17 mouse cellular contexts compared by ENCODE assay signal in genomic region chr19:36828322-36828721, GRCm38 (mm10). TPM values are rescaled to one million over a fixed set of nuclear protein-coding genes. Genes with fewer than 3 reads are reported as not detected.
DNase-seq lines count a peak whose midpoint lies in the region; ATAC-seq and TF ChIP-seq lines count a peak whose summit lies in the region.
"Had no signal": no experiment of that assay in that cellular context is flagged by ENCODE, and none has a peak within 500 bp of the region (broad histone marks: within the 10 kb centered on the region; RNA-seq: fewer than 3 reads in every experiment).

No protein-coding gene starts in this region.

- H3K9me3 ChIP-seq in heart, postnatal 0 days (replicated peaks; ENCODE audit: control insufficient read depth, low read length), result no peaks in the 10 kb centered on the region
- no peaks in the 10 kb centered on the region for H3K9me3 ChIP-seq in lung, postnatal 0 days (ENCODE audit: low read length)
- H3K9me3 ChIP-seq: embryonic facial prominence, embryonic 13.5 days; forebrain, embryonic 15.5 days; heart, embryonic 15.5 days; midbrain, embryonic 12.5 days; neural tube, embryonic 13.5 days had no signal

- H3K4me2 ChIP-seq in heart, postnatal 0 days (ENCODE audit: low read depth, low read length), result no peak overlapping the region
- no peak overlapping the region for H3K4me2 ChIP-seq in lung, postnatal 0 days (replicated peaks; ENCODE audit: low read depth, low read length)
- H3K4me2 ChIP-seq: embryonic facial prominence, embryonic 13.5 days; forebrain, embryonic 15.5 days; heart, embryonic 15.5 days; midbrain, embryonic 12.5 days; neural tube, embryonic 13.5 days had no signal

- no peaks in the 10 kb centered on the region for H3K27me3 ChIP-seq in heart, postnatal 0 days (ENCODE audit: control insufficient read depth, insufficient read depth, low read length)
- H3K27me3 ChIP-seq in lung, postnatal 0 days (replicated peaks; ENCODE audit: insufficient read depth, low read length), result no peaks in the 10 kb centered on the region
- H3K27me3 ChIP-seq: embryonic facial prominence, embryonic 13.5 days; forebrain, embryonic 15.5 days; heart, embryonic 15.5 days; midbrain, embryonic 12.5 days; neural tube, embryonic 13.5 days had no signal

- ATAC-seq in heart, postnatal 0 days (ENCODE audit: insufficient read depth, low read depth), result no peak
- ATAC-seq in lung, postnatal 0 days, result no peak
- ATAC-seq in inflammation-experienced regulatory T-cells, adult 6 months, result no peak
- ATAC-seq: forebrain, embryonic 15.5 days had no signal

- no peak for TF ChIP-seq EP300 in heart, postnatal 0 days (IDR thresholded peaks at IDR 0.05; ENCODE audit: low read depth)
- no peak for TF ChIP-seq EP300 in lung, postnatal 0 days (IDR thresholded peaks at IDR 0.05)

- no peak overlapping the region for H3K4me3 ChIP-seq in heart, postnatal 0 days (ENCODE audit: low read depth, low read length)
- no peak overlapping the region for H3K4me3 ChIP-seq in lung, postnatal 0 days (ENCODE audit: low read depth, low read length)
- H3K4me3 ChIP-seq: embryonic facial prominence, embryonic 13.5 days; forebrain, embryonic 15.5 days; heart, embryonic 15.5 days; midbrain, embryonic 12.5 days; neural tube, embryonic 13.5 days had no signal

- WGBS in heart, postnatal 0 days, result 55% methylated on average over 8 of the region's 8 CpGs
- WGBS in lung, postnatal 0 days, result 58% methylated on average over 8 of the region's 8 CpGs

- no peak for DNase-seq in heart, postnatal 0 days (ENCODE audit: low spot score)
- no peak for DNase-seq in heart, postnatal 10 days
- peak; percentile 16 for DNase-seq in lung, postnatal 0 days (ENCODE audit: low spot score)
- no peak for DNase-seq in lung, postnatal 10 days
- DNase-seq in kidney, adult 8-10 months, result peak; percentile 66 to 75
- DNase-seq in MN1 (ENCODE audit: low spot score), result no peak
- DNase-seq in thymus, postnatal 14 days, result no peak
- DNase-seq: adrenal gland, adult 2 months; B cell, adult 2 months; gastrocnemius, postnatal 36 days; retina, postnatal 1 day had no signal

- TF ChIP-seq CTCF in heart, postnatal 0 days (IDR thresholded peaks at IDR 0.05; ENCODE audit: low read depth), result peak; percentile 34; the same call in 1 of the 2 replicates
- peak; percentile 60 for TF ChIP-seq CTCF in lung, postnatal 0 days (IDR thresholded peaks at IDR 0.05)

- intact Hi-C loops in heart, postnatal 10 days (cut with DNase I), result no loop called here

- peaks cover 5% of the 10 kb centered on the region; the same call in 1 of the 2 replicates for H3K4me1 ChIP-seq in heart, postnatal 0 days (ENCODE audit: control insufficient read depth, insufficient read depth)
- H3K4me1 ChIP-seq in lung, postnatal 0 days (ENCODE audit: insufficient read depth, low read depth, low read length), result no peaks in the 10 kb centered on the region; the same call in 1 of the 2 replicates

- no peak overlapping the region for H3K27ac ChIP-seq in heart, postnatal 0 days (ENCODE audit: low read depth)
- H3K27ac ChIP-seq in lung, postnatal 0 days (ENCODE audit: low read length), result no peak overlapping the region
- H3K27ac ChIP-seq: embryonic facial prominence, embryonic 13.5 days; forebrain, embryonic 15.5 days; heart, embryonic 15.5 days; midbrain, embryonic 12.5 days; neural tube, embryonic 13.5 days had no signal

- H3K9ac ChIP-seq in heart, postnatal 0 days (replicated peaks; ENCODE audit: low read depth, low read length), result no peak overlapping the region
- H3K9ac ChIP-seq in lung, postnatal 0 days (replicated peaks; ENCODE audit: low read depth), result no peak overlapping the region
- H3K9ac ChIP-seq: embryonic facial prominence, embryonic 13.5 days; forebrain, embryonic 15.5 days; heart, embryonic 15.5 days; midbrain, embryonic 12.5 days; neural tube, embryonic 13.5 days had no signal

- H3K36me3 ChIP-seq in heart, postnatal 0 days (replicated peaks; ENCODE audit: control insufficient read depth, insufficient read depth, low read length), result no peaks in the 10 kb centered on the region
- H3K36me3 ChIP-seq in lung, postnatal 0 days (ENCODE audit: insufficient read depth, low read length), result no peaks in the 10 kb centered on the region
- H3K36me3 ChIP-seq: embryonic facial prominence, embryonic 13.5 days; forebrain, embryonic 15.5 days; heart, embryonic 15.5 days; midbrain, embryonic 12.5 days; neural tube, embryonic 13.5 days had no signal

RNA-seq across cellular contexts. Expression of gene Tnks2, which starts 5.7 kb away (rescaled TPM):
- 84.8 and 127 TPM in 2 replicates for total RNA-seq in heart, postnatal 0 days (2014; rRNA removed; ENCODE audit: low replicate concordance)
- 17.1 and 19.8 TPM in 2 replicates for polyA plus RNA-seq in heart, postnatal 0 days (2015; fragmentation: Nextera tagmentation; extraction: Ambion mirVana)
- total RNA-seq in heart, postnatal 10 days (2021), result 100 to 1,000 TPM in 1 of 2 experiments, 10 to 100 TPM in 1; 97.2 to 108 TPM
- polyA plus RNA-seq in lung, postnatal 0 days (2015; fragmentation: Nextera tagmentation; extraction: Ambion mirVana), result 25.4 and 28.7 TPM in 2 replicates
- polyA plus RNA-seq in inflammation-experienced regulatory T-cells, adult 6 months (2017; shearing (Covaris generic)), result 10 to 100 TPM; 25.8 to 31.5 (median 31.3) TPM

Comparison
In these comparisons a context has a peak if more than half of its experiments do, and no peak if none do; other contexts are left out.
1. DNase-seq: peak in lung, postnatal 0 days (single experiment) and kidney, adult 8-10 months (2 of 2); none in heart, postnatal 0 days (single experiment), heart, postnatal 10 days (0 of 2), lung, postnatal 10 days (single experiment), MN1 (single experiment) and thymus, postnatal 14 days (single experiment).